Mouse (Mus musculus): ENCODE measurements around the gene Cryba4.

Cryba4 gene

GRCm38 (mm10) chr5:112237866-112238570 is 14.3 kb downstream of the Cryba4 start:
- DNase-seq (ENCODE audit: extremely low spot score): no peak

DNA sequence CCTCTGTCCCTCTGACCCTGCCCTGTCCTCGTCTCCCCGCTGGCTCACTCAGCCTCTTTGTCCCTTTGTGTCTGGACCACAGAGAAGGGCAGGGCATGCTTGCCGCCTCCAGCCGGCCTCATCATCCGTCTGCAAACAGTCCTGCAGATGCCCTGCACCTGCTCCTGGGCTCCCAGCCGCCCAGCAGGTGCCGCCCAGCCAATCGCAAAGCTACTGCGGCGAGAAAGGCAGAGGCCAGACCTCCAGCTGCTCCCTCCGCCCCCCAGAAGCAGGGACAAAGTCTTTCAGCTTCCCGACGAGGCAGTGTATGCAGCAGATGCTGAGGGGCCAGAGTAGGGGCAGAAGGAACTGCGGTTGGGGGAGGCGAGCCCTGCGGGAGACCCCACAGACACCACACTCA is 14.9 kb downstream of the Cryba4 start:
- DNase-seq (ENCODE audit: extremely low spot score): peak; percentile 77

GRCm38 (mm10) chr5:112236631-112237030 is 15.7 kb downstream of the Cryba4 start:
- DNase-seq (ENCODE audit: extremely low spot score): no peak

GRCm38 (mm10) chr5:112235806-112236205 is 16.5 kb downstream of the Cryba4 start:
- DNase-seq (ENCODE audit: extremely low spot score): no peak

GRCm38 (mm10) chr5:112228240-112229076 is 23.9 kb downstream of the Cryba4 start:
- DNase-seq (ENCODE audit: extremely low spot score): peak; percentile 68

DNA sequence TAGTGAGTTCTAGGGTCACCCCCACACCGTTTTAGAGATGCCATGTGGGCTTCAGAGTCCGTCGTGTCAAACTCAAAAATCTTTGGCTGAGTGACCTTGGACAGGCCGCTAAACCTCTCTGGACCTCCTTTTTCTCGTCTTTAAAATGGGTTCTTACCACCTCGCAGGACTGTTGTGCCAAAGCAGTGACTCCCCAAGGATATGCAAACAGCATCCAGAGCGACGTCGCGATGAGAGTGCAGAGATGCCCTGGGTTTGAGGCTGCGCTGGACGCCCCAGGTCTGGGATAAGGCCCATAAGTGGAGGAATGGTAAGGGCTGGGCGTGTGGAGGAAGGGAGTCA is 24.4 kb downstream of the Cryba4 start:
- DNase-seq (ENCODE audit: extremely low spot score): no peak

DNA sequence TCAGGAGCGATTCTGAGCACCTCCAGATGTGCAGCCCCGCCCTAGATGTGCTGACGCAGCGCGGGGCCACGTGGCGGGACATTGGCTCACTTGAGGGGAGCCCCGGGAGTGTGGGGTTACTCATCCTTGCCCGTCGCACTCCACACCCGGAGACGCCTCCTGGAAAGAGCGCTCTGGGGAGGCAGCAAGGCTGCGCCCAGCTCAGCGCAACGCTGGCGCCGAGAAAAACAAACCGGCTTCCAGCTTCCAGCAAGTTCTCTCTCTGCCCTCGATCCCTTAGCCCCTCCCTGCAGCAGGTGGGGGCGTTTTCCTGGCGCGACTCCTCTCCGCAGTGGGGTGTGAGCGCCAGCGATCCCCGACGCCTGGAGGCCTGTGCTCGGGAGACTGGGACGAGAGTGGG is 25.0 kb downstream of the Cryba4 start:
- no peak for DNase-seq (ENCODE audit: extremely low spot score)

DNA sequence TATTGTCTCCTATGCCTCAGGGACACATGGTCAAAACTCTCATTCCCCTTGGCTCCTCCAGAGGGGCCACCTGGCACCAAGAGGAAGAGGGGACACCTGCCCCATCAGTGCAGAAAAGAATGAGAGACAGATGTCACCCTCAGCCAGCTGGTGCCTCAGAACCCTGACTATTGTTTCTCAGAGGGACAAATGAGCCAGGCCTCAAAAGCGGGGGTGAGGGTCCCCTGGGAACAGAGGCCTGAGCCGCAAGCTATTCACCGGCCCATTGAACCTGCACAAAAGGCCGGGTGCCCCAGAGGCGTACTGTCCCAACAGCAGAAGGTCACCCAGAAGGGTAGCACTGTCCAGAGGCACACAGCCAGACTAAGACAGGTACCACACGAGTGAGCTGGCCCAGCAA is 26.7 kb downstream of the Cryba4 start:
- no peak for DNase-seq (ENCODE audit: extremely low spot score)

DNA sequence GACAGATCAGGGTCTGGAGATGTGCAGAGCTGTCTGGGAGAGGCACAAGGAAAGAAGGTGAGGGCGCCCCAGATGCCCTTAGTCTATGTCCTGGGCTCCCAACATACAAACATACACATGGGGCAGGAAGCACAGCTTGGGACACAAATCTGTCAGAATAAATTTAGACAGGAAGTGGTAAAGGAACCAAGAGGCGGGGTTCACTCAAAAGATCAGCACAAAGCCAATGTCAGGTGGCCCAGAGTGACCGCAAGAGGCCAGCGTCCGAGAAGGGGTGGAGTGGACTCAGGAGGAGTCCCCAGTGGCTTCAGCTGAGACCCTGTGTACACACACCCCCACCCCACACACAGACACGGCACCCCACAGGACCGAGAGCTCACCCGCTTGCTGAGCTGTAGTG is 32.1 kb downstream of the Cryba4 start:
- DNase-seq (ENCODE audit: extremely low spot score): no peak

GRCm38 (mm10) chr5:112219398-112219797 is 32.9 kb downstream of the Cryba4 start:
- no peak for DNase-seq (ENCODE audit: extremely low spot score)

- no peak for DNase-seq (ENCODE audit: extremely low spot score)
Observed at GRCm38 (mm10) chr5:112218679-112219078, 33.6 kb downstream of the Cryba4 start.

DNA sequence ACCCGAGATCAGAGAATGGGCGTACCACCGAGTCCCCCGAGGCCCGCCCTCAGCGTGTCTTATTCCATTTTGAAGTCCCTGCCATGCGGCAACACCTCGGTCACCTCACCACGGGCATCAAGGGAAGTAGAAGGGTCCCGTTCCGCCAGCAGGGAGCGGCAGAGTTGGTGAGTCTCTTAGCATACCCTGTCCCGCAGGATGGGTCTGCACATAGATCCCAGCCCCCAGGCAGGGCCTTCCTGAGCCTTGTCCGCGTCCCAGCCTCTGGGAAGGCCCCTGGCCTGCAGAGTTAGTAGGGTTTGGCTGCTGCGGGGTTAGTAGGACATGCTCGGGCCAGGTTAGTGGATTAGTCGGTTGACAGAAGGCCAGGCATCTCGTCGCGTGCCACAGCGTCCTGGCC is 35.3 kb downstream of the Cryba4 start:
- no peak for DNase-seq (ENCODE audit: extremely low spot score)

DNA sequence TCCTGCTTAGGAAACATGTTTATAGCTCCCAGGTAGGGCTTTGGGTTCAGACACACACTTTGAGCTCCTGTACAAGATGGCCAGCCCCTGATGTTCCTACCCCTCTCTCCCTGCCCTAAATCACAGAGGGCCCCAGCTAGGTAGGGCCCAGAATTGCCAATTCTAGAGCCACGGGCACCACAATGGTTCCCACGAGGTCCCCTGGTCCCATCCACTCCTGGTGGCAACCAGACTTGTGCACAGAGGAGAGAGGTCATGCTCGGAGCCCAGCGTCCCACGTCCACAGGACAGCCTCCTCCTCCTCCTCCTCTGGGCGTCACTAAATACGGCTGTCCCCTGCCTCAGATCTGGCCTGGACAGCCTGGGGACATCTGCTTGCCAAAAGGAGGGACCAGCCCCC is 36.0 kb downstream of the Cryba4 start:
- no peak for DNase-seq (ENCODE audit: extremely low spot score)

GRCm38 (mm10) chr5:112215801-112216251 is 36.5 kb downstream of the Cryba4 start:
- no peak for DNase-seq (ENCODE audit: extremely low spot score)

- no peak for DNase-seq (ENCODE audit: extremely low spot score)
Observed at GRCm38 (mm10) chr5:112215291-112215751, 37.0 kb downstream of the Cryba4 start.

DNA sequence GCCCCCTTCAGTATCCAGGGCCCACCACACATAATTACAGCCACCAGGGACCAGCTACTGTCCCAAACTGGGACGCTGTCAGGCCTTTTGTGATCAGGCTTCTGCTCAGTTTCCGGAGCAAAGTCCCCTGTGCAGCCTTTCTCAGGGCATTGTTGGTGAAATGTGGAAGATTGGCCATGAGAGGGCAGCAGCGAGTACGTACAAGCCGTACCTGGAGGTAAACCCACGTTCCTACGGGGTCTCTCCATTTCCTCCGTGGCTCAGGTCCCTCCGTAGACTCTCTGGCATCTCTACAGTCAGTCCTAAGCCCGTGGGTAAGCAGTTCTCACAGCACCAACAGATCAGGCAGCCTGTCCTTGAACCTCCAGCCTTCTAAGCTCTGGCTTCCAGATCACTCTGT is 37.9 kb downstream of the Cryba4 start:
- peak; percentile 77 for DNase-seq (ENCODE audit: extremely low spot score)

GRCm38 (mm10) chr5:112213331-112214240 is 38.7 kb downstream of the Cryba4 start:
- DNase-seq (ENCODE audit: extremely low spot score): peak; percentile 67

DNA sequence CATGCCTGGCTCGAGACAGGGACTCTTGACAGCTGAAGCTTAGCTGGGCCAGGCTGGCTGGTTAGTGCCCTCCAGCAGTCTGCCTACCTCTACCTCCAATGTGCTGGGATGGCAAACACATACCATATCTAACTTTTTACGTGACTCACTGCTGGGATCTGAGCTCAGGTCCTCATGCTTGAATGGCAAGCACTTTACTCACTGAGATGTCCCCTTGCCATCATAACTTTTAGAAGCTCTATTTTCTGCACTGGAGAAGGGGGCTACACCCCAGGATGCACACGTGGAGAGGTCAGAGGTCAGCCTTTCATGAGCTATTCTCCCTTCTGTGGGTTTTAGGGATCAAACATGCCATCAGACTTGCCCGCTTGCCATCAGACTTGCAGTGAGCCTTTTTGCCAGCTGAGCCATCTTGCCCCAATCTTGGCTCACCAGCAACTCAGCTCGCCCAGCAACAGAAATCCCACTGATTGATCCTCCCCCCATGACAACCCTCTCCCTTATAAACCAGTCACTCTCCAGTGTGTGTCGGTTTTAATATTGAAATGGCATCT is 39.5 kb downstream of the Cryba4 start:
- no peak for DNase-seq (ENCODE audit: extremely low spot score)

DNA sequence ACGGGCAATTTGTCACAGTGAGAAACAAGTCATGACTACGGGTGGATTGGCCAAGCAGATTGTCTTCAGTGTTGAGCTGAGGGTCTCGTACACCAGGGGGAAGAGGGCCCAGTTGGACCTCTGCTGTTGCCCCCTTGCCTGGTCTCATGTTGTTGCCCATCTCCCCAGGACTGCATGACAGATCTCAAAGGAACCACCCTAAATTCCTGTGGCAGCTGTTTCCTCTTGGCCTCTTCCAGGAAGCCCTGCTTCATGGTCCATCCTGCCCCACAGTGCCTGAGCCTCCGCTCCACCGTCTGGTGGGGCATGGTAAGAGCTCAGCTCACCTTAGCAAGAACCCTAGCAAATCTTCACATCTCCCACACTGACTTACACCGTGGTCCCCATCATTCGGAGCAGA is 40.4 kb downstream of the Cryba4 start:
- no peak for DNase-seq (ENCODE audit: extremely low spot score)

DNA sequence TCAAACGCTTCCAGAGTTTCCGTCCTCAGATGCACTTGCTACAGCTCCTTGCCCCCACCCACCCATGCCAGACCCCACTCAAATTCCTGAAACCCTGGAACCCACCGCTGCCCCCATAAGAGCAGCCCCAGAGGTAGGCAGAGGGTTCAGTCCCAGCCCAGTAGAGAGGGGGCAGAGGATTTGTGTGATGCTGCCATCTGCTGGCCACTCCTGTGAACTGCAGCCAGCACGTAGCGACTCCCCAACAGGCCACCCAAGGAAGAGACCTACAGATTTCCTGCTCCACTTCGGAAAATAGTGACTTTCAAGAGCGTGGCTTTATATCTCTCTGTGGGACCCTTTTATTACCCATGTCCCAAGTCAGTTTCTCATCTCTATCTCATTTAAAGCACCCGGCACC is 42.2 kb downstream of the Cryba4 start:
- peak; percentile 78 for DNase-seq (ENCODE audit: extremely low spot score)

GRCm38 (mm10) chr5:112208321-112208720 is 44.0 kb downstream of the Cryba4 start:
- no peak for DNase-seq (ENCODE audit: extremely low spot score)
